Mouse (Mus musculus) liver, embryonic 14.5 days (tissue): ENCODE results near the gene Tipin.

Experiments used
- CTCF ChIP-seq: IDR thresholded peaks from 2 replicates; pipeline ENCODE4 v1.5.1; 2016; ENCODE audit warnings: antibody characterized with exemption, low read depth, control low read depth
- EP300 ChIP-seq: IDR thresholded peaks from 2 replicates; pipeline ENCODE4 v1.6.1; 2016; ENCODE audit warnings: antibody characterized with exemption, low read depth

DNA sequence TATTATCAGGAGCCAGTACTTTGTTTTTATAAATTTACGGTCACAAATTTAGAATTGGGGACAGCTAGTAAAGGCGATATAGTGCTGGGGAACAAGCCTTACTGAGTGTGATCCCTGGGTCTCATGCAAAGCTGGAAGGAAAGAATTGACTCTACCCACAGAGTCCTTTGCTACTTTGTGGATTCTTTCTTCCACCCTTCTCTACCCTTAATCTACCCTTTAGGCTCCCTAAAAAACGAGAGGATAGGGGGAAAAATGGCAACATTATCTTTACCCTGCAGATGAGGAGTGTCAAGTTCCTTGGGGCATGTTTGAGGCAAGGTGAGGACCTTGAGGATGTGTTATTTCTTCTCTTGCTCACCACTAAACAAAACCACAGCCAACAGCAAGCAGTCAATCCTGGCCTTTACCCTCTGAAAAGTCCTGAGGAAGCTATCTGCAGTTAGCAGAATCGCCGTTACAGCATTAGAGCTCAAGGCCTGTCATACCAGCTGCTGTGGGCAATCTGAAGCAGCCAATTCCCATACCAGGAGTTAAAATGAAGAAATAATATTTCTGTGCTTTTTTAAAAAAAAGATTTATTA lies 1.1 kb downstream of the Tipin start:
- TF ChIP-seq CTCF = no peak
- no peak for TF ChIP-seq EP300
